Mouse (Mus musculus) ES-CJ7 (cell line): ENCODE measurements around the gene Tln1.

Source experiments
- DNase-seq: peaks from one replicate; pipeline ENCODE4 v3.0.0; 2011; ENCODE audit warnings: low read depth, low spot score

Tln1 gene

GRCm38 (mm10) chr4:43506074-43506473 lies 56.4 kb downstream of the Tln1 start:
- DNase-seq: no peak

DNA sequence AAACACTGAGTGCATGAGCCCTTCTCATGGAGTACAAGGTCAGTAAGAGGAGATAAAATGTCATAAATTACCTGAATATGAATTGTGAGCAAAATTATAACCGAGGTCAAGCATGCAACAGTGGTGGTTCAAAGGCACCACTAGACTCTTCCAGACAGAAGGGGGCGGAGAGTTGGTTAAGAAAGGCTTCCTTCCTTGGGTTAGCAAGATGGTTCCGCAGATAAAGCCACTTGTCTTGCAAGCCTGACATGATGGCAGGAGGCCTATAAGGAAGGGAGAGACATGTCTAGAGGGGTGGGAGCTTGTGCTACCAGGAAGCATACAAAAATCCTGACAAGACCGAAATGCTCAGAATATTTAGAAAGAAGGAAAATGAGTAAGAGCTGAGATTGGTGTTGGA lies 58.2 kb downstream of the Tln1 start:
- no peak for DNase-seq

DNA sequence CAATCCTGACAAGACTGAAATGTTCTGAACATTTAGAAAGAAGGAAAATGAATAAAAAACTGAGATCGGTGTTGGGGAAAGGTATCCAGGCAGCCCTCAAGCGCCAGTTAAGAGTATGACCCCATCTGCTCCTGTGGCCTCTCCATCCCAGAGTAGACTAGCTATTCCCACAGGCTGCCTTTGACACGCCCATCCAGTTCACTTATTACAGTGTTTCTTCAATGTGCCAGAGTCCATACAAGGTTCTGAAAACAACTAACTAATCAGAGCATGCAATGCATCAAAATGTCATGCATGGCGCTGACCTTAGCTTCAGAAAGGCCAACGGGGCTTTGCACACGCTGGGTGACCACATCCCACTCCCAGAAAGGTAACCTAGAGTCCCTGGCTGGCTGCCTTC lies 59.0 kb downstream of the Tln1 start:
- DNase-seq: no peak

DNA sequence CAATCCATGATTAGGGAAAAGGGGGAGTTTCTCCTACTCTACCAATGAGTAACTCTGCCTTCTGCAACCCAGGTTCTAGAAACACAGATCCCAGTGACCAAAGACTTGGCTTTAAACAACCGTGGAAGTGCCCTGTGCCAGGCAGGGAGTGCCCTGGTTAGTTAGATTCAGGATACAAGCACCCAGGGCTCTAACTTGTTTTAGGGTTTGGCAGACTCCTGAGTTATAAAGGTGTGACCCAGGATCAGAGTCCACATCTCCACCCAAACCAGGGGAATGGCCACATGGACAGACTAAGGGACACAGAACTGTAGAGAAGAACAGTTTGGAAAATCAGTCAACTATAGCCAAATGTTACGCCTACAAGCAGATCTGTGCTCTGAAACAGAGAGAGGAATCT lies 59.5 kb downstream of the Tln1 start:
- no peak for DNase-seq

DNA sequence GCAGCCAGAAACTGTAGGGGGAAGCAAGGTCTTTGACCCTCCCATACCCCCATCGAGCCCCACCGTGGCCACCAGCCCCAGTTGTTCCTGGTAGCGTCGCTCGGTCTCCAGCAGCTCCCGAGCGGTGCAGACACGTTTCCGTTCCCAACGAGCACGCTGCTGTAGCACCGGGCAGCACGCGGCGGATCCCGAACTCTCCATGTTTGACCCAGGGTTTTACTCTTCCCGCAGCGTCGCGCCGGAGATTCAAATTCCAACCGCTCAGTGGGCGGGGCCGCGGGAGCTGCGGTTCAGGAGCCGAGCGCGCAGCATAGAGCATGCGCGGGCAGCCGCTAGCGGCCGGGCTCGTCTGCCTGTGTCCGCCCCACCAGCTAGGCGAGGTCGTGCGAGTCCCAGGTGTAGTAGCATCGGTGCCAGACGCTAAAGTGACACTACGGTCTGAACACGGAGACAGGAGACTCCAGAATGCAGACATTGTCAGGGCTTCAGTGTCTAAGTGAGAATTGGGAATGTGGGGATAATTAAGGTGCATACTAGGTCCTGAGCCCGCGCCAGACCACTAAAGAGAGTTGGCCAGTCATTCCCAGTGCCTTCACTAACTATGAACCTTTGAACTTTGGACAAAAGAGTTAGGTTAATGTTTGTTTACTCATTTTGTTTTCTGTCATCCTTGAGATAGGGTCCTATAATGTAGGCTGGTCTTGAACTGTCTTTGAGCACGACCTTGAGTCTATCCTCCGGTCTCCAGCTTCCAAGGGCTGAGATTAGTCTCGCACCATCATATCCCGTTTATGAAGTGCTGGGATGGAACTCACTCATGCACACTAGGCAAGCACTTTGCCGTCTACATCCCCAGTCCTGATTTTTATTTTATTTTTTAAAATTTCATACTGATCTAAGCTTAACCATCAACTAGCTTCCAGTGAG lies 62.8 kb downstream of the Tln1 start, which contains the start of gene Arhgef39:
Gene Arhgef39, minus strand, starts transcription at position 289 of the 927 bp plus-strand sequence.
- DNase-seq: peak; percentile 87

GRCm38 (mm10) chr4:43498983-43499382 lies 63.5 kb downstream of the Tln1 start:
- peak; percentile 80 for DNase-seq

DNA sequence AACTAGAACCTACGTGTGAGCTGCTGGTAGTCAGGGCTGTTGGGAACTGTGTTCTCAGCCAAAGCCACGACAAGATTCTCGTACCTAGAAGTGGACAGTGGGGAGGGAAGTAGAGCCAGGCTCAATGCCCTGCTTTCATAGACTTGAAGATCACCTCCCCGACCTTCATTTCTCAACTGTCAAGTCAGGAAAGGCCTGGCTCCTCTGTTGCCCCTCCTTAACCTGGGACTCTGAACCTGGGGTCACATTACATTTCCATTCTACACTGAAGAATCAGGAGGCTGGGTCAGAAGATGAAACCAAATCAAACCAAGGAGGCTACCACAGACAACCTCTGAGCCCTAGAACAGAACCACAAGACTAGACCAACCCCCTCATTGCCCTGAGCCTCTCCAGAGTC lies 64.5 kb downstream of the Tln1 start:
- DNase-seq: no peak

- no peak for DNase-seq
These were observed 65.1 kb downstream of the Tln1 start for GRCm38 (mm10) chr4:43497405-43497804.

- DNase-seq: no peak
These were observed 65.9 kb downstream of the Tln1 start for GRCm38 (mm10) chr4:43496587-43496986.

GRCm38 (mm10) chr4:43493846-43494240 lies 68.6 kb downstream of the Tln1 start:
- no peak for DNase-seq

GRCm38 (mm10) chr4:43493186-43493845 lies 69.2 kb downstream of the Tln1 start:
- DNase-seq: peak; percentile 92

DNA sequence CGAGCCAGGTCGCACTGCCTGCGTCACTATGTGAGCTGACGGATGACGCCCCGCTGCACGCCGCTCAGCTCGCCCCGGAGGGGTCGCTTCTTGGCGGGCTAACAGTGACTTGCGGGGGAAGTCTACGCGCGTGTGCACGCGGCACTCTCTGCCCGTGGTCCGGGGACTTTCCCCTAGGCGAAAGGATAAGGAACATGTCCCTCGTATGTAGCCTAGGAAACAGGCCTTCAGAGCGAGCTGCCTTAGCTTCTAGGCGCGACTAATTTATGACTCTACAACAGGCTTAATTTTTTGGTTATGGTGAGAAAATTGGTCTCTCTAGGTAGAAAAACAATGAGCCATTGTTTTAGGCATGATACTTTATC lies 69.7 kb downstream of the Tln1 start, which contains the start of gene Ccdc107:
Gene Ccdc107, plus strand, starts transcription at position 80 of the 365 bp plus-strand sequence.
- peak; percentile 99 for DNase-seq

DNA sequence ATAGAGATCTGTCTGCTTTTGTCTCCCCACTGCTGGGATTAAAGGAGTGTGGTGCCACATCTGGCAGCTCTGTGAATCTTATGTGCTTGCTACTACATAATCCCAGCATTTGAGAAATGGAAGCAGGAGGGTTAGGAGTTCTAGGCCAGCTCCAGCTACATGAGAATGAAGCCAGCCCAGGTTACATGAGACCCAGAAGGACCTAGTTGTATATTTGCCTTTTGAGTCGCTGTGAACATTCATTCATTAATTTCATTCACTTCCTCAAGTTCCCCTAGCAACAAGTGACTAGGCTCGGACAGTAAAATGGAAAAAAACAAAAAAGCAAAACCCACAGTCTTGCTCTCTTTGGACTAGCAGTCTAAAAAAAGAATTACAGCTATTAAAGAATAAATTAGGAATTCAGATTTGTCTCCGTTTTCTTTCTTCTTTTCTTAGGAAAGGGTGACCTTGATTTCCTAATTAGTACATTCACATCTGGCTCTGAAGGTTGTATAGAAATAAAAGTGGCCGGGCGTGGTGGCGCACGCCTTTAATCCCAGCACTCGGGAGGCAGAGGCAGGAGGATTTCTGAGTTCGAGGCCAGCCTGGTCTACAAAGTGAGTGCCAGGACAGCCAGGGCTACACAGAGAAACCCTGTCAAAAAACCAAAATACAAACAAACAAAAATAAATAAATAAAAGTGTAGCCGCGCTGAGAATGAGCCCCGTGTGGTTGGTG lies 70.2 kb downstream of the Tln1 start:
- DNase-seq: peak; percentile 55

GRCm38 (mm10) chr4:43490801-43491200 lies 71.7 kb downstream of the Tln1 start:
- no peak for DNase-seq

DNA sequence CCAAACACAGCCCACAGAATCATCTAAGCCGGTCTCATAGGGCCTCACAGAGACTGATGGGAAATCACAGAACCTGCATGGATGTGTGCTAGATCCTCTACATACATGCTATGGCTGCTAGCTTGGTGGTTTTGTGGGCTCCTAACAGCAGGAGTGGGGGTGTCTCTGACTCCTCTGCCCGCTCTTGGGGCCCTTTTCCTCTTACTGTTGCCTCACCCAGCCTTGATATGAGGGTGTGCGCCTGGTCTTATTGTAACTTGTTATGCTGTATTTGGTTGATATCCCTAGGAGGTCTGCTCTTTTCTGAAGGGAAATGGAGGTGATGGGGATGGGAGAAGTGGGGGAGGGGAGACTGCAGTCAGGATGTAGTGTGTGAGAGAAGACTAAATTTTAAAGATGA lies 72.9 kb downstream of the Tln1 start:
- no peak for DNase-seq

GRCm38 (mm10) chr4:43485666-43486065 lies 76.8 kb downstream of the Tln1 start:
- peak; percentile 70 for DNase-seq

DNA sequence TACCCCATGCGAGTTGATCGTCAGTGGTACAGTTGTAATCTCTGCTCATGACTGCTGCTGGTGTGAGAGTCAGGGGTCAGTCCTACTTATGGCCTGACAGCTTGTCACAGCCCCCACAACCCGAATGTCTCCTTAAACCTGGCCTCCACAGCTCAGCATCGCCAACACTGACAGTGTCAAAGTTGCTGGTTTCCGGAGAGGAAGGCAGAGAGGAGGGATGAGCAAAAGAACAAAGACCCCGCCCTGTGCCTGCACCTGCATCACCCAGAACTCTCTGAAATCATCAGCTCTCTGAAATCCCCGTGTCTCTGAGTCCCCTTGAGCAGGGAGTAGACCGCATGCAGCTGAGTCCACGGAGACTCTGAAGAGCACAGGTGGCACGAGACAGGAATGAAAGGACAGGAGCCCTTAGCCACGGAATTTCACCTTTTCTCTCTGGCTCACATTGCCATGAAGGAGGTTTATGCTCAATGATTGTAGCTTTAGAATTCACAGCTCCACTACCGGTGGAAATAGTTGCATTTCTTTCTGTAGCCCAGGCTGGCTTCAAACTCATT lies 78.9 kb downstream of the Tln1 start, which contains the start of gene Sit1:
Gene Sit1, minus strand, starts transcription at position 200 of the 557 bp plus-strand sequence.
- no peak for DNase-seq

DNA sequence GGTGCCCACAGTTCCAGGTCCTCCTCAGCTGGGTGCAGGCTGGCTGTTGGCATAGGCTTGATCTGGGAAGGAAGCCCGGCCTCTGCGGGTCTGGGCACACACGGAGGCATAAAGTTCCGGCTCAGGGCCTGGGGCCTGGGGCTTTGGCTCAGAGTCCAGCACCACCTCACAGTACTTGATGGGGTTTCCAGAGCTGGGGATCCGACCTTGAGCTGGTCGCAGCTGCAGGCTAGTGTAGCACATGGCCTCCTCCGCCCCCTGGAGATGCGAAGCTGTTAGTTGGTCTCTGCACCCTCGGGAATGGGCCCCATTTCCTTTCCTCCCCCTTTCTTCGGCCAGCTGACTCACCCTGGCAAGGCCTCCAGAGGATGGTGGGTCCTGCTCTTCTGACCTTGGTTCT lies 79.9 kb downstream of the Tln1 start:
- no peak for DNase-seq

- no peak for DNase-seq
These were observed 80.5 kb downstream of the Tln1 start for GRCm38 (mm10) chr4:43481894-43482456.
